Mouse (Mus musculus) gastrocnemius, adult 18-20 months (tissue): Measurements from ENCODE around the gene Lhx8. TPM values are rescaled to one million over a fixed set of nuclear protein-coding genes. Genes with fewer than 3 reads are reported as not detected.

Experiments used
- DNase-seq: peaks from one replicate; pipeline ENCODE4 v3.0.0; 2021; ENCODE audit warnings: low spot score
- long read RNA-seq, 2 experiments: library from polyadenylated mRNA; stranded (forward); transcript quantifications; one replicate each; pipeline ENCODE4 v2.0.0; 2021
- total RNA-seq, 2 experiments: library from RNA; stranded (reverse); gene quantifications; 2 replicates each; pipeline ENCODE4 v1.2.3; 2021

The Lhx8 gene
- not detected for total RNA-seq
- long read RNA-seq, experiment 1 = 0 reads
- long read RNA-seq, experiment 2 = 0 reads

DNA sequence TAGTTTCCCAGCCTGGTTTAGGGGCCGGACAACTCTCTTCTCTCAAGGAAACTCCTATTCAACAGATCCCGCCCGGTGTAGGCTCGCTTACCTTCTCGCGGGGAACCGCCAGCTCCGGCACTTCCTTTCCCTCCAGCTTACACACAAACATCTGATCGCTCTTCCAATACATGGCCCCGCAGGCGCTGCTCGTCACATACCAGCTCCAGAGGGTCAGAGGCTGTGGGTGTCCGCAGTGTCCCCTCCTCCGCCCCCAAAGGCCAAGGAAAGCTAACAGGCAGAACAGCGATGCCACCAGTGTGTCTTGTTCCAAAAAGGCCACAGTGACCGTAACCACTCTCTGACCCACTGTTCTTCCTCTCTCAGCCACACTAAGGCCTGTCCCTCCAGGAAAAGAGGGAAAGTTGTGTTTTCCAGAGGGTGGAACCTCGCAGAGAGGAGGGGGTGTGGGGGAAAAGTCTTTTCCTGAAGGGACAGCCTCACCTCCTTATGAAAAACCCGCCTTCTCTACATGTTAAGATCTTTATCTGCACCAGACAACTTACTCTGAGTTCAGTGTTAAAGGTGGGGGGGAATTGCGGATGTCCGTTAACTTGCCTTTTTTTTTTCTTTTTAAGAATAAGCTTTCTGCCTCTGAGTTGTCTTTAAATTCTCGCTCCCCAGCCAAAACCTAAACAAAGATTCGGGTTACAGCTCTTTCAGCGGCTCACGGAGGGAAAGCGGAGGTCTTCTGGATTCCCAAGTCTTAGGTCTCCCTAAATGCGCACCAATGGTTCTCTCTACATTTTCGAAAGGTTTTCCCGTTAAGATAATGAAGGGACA is at the start of gene Lhx8:
TSS of gene Lhx8 (minus strand) at position 479 of the 822 bp plus-strand sequence.
- DNase-seq = no peak

GRCm38 (mm10) chr3:154373536-154373935 is 43.1 kb upstream of the Lhx8 start:
- no peak for DNase-seq

DNA sequence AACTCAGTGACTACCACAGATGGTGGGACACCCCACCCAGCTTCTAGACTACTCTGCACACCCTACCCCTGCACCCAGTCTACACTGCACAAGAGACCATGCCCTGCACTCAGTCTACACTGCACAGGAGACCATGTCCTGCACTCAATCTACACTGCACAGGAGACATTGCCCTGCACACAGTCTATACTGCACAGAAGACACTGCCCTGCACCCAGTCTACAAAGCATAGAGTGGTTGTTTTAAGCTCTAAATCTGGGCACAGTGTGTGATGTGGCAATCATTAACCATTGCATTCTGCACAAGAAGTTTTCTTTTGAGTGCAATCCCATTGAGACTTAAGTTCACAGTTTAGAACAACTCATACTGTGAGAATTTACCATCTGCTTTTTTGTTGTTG is 42.2 kb upstream of the Lhx8 start:
- no peak for DNase-seq

DNA sequence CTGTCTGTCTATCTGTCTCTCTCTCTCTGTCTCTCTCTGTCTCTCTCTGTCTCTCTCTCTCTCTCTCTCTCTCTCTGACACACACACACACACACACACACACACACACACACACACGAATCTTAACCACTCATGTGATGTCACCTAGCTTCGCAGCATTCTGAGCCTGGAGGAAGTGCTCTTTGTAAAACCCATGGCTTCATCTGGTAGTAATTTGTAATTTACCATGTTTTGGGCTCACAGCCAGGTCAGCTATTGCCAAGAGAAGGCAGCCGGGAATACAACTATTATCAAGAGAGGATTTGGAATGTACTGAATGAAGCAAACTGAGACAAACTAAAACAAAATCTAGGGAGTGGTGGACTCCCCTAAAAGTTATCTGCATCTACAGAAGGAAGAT is 36.9 kb upstream of the Lhx8 start:
- DNase-seq = no peak

DNA sequence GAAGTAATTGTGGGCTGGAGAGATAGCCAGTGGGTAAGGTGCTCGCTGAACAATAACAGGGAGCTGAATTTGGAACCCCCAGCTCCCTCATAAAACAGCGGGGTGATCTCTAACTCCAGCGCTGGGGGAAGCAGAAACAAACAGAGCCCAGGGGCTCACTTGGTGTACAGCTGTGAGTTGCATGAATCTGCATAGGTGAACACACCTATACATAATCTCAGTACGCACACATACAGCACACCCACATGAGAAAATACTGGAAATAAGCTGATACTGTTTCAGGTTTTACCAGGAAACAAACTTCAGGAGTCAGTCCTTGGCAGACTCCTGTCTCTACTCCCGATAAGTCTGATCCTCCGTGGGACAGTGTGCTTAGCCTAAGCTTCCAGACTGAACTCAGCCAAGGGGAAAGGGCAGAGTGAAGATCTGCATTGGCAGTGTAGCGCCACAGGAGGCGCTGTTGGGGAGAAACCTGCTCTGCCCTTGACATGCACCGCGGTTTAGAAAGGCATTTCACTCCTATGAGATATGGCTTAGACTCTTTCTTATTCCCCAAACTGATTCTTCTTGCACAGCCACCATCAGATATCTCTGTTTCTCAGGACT is 34.2 kb upstream of the Lhx8 start:
- DNase-seq = no peak

- no peak for DNase-seq
These were observed 33.0 kb upstream of the Lhx8 start for GRCm38 (mm10) chr3:154363507-154363906.

GRCm38 (mm10) chr3:154359231-154359630 is 28.8 kb upstream of the Lhx8 start:
- no peak for DNase-seq

GRCm38 (mm10) chr3:154340294-154340914 is 9.9 kb upstream of the Lhx8 start:
- no peak for DNase-seq

DNA sequence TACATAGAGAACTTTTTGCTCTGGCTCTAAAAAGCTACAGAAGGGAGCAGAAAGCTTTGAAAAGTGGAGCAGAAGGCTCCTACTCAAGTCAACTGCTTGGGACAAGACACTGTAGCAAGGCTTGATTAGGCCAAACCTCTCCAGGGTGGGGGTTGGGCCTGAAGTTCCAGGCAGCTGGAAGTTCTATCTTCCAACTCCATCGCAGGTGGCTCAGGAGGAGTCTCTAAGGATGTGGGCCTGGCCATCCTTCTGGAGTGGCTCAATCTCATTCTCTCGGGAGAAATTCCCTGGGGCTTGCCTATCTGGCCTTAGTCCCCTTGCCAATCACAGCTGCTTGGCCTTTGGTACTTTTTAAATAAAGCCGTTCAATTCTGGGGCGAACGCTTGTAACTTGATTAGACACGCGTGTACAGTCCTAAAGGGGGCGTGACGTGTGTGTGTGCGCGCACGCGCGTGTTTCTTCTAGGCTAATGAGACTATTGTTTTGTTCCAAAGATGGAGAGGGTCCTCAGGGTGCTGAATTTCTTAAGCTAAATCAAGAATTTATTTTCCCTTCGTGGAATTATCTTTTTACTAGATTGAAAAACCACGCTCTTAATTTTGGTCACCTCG is 9.3 kb upstream of the Lhx8 start:
- no peak for DNase-seq

DNA sequence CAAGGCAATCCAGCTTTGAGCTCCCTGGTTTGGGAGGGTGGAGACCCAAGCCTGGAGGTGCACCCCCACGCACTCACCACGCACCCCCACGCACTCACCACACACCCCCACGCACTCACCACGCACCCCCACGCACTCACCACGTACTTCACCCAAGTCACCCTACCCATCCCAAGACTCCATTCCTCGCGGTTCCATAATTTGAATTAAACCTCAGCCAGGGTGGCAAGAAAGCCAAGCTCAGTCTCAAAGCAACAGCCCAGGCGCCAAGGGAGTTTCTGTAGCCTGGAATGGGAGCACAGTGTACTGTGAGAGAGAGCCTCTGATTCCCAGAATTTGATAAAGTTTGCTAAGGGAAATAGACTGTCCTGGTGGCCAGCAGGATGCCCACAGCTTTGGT is 4.3 kb upstream of the Lhx8 start:
- DNase-seq = no peak

DNA sequence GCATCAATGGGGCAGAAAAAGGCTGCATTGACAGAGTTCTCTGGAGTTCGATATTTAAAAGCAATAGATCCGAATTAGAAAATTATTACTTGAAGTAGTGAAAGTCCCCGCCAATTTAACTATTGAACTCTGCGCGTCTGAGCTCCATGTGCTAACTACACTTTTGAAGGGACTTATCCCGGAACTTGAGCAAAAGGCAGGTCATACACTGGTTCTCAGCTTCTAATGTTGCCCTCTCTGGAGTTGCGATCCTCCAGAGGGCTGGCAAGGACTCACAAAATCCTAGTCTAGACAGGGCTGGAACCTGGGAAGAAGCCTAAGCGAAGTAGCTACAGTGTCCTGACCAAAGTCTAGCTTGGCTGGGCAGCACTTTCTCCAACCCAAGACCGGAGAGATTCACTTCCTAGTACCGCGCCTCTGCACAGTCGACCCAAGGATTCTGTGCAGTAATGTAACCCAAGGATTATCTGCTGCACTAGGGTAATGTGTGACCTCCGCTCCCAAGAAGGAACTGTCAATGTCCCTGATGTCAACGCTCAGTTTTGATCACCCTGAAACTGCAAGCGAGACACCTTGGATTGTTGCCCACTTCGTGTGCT is 3.0 kb upstream of the Lhx8 start:
- DNase-seq = no peak

DNA sequence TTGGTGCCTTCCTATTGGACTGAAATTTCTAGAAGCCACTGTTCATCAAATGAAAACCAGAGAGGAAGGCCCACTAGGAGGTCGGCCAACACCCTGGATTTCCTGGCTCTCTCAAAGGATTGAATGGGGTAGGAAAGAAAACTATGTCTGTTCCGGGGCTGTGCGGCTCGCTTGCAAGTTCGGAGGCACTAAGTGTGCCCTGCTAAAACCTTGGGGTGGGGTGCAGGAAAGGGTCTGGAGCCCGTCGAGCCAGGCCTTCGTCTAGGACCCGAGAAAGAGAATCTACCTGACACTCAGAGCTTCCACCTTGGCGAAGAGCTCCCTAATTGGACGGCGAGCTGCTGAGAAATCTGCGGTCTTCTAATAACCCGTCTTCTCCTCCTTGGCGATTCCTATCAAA is 2.5 kb upstream of the Lhx8 start:
- no peak for DNase-seq

- DNase-seq = no peak
These were observed 1.7 kb upstream of the Lhx8 start for GRCm38 (mm10) chr3:154332213-154332530.

DNA sequence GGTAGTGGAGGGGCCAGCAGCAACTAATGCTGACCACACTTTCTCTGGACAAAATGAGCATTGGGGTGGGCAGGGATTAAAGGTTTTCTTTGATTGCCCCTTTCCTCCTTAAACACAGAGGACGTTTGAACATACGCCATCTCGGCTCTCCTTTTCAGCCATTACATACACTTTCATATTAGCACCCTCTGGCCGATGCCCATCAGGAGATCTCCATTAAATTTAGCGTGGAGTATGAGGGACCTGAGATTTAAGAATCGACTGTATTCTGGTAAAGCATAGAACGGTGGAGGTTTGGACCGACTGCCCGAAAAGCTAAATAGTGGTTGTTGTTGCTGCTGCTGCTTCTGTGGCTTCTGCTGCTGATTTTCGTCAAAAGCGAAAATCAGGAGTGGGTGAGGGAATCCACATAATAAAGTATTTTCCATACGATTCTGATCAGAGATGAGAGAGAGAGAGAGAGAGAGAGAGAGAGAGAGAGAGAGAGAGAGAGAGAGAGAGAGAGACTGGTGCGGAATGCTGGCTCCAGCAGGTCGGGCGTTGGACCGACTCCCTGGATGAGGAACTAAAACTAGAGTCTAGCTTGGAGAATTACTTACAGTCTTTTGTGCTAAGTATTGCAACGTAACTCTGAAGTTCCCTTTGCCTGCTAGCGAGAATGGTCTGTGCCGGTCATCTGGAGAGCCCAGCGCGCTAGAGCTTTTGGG is 1.2 kb upstream of the Lhx8 start:
- no peak for DNase-seq

DNA sequence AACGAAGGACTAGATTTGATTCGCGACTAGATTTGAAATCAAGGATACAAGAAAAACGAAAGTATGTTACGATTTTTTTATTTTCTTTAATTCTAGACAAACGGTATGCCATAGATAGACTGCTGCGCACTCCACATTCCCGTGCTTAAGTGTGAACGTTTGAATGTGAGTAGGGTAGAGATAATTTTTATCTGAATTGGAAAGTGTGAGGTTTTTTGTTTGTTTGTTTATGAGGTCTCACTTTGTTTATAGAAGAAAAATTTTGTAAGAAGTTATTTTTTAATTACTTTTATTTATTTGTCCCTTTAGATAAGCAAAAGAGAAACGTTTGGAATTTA is 513 bp upstream of the Lhx8 start:
- DNase-seq = no peak

- DNase-seq = no peak
These were observed 907 bp downstream of the Lhx8 start for GRCm38 (mm10) chr3:154329323-154330180.

DNA sequence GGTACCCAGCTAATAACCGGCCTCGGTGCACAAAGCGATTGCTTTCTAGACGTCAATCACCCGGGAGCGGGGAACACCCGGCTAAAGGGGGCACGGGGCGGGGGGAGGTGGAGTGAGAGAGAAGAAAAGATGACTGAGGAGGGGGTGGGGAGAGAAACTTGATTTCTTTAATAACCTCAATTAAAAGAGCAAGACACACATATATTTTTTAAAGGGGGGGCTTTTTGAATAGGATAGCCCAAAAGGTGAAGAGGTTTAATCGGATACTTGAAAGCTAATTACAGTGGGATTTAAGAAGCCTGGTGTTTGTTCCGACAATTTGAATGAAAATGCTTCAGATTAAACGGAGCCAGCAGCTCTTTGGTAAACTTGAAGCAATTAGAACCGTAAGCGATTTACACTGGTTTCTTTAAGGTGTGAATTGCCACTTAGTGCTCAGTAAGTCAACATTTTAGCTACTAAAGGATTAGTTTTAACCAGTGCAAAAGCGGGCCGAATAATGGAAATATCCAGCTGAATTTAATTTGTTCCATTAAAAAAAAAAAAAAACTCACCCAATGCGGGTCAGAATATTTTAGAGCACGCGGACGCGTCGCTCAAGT is 1.6 kb downstream of the Lhx8 start:
- DNase-seq = no peak

DNA sequence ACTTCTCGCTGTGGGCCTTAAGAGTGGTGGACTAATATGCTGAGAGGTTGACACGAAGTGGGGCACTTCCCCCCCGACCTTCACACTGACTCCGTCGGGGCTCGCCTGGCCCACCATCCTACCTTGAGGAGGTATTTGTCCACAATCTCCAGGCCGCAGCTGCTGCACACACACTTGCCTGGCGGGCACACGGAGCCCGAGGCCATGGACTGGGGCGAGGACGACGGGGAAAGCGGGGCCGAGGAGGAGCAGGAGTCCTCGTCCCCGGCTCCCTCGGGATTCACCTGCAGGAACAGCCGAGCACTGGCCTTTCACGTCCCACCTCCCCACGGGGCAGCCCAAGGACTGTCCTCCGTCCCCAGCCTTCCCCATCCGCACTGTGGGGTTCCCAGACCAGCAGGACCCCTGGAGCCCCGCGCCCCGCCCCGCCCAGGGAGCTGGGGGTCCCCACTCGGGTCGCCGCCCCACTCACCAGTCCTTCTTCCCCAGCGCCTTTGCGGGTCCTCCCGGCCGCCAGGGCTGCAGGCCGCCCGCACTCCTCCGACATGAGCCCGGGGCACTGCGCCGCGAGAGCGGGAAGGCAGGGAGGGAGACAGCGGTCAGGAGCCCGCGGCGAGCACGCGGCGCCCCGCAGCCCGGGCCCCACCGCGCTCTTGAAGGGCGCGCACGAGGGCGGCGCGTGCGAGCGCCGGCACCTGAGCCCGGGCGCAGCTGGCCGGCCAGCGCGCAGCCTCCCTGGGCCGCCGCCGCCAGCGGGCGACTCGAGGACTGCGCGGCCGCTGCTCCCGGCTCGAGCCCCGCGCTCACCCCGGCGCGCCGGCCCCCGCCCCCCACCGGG is 2.4 kb downstream of the Lhx8 start:
- no peak for DNase-seq
